Mouse (Mus musculus): ENCODE measurements around the gene Rapgef6. TPM values are rescaled to one million over a fixed set of nuclear protein-coding genes. Genes with fewer than 3 reads are reported as not detected.

The Rapgef6 gene
- total RNA-seq, 2 experiments from 2014 or later = 8.1 to 8.6 TPM

DNA sequence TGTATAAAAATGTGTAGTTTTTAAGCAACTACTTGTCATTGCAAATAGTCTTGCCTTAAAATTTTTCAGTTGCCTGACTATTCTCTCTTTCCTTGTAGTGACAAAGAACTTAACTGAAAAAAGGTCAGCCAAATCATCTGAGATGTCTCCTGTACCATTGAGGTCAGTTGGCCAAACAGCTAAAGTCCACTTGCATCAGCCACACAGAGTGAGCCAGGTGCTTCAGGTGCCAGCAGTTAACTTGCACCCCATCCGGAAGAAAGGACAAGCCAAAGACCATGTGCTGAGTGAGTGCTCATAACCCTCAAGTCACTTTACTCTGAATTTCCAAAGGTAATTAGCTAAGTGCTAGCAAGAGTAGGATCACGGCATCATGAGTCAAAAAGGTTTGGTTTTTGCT is 156.5 kb downstream of the Rapgef6 start:
- no peak for DNase-seq
- intact Hi-C loops (cut with DNase I; ENCODE audit: low total_unique reads) = no loop called here

DNA sequence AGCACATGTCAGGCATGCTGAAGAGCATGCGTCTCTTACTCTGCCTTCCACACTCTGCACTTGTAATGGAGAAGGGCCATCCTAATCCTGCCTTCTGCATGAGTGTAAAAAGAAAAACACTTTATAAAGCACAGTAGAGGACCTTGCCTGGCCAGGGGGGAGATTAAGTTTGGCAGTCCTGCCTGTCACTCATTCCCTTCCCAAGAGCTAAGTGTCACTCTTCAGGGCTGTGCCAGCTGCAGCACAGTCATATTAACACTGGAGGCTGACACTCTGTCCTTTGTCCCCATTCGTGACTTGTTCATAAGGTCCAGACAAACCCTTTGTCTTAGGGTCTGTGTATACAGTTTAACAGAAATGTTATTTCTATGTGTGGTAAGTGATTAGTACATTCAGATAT is 162.2 kb downstream of the Rapgef6 start:
- intact Hi-C loops (cut with DNase I; ENCODE audit: low total_unique reads) = no loop called here
- DNase-seq = no peak

DNA sequence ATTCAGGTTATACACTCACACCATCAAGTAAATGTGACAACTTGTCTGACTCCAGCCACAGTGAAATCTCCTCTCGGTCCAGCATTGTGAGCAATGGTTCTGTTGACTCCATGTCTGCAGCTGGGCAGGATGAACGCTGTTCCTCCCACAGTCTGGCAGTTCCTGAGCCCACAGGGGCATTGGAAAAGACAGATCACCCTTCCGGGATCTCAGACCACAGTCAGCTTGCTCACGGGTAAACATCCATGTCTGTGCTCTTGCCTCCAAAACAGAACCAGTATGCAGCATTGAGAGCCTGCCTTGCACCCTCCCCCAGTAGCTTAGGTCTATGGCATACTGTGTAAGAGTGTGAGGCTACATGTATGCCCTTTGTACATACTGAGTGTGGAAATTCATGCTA is 167.5 kb downstream of the Rapgef6 start:
- no peak for DNase-seq
- intact Hi-C loops (cut with DNase I; ENCODE audit: low total_unique reads) = no loop called here

DNA sequence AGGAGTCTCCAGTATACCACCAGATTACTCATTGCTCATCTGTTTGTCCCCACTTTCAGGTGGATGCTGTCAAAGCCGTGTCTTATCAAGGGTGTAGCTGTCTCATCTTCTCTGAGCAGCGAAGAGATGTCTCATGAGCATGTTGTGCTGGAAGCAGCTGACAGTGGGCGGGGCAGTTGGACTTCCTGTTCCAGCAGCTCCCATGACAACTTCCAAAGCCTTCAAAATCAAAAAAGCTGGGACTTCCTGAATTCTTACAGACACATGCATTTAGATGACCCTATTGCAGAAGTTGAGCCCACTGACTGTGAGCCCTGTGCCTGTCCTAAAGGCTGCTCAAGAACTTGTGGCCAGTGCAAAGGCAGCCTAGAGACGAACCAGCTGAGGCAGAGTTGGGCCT is 168.5 kb downstream of the Rapgef6 start:
- intact Hi-C loops (cut with DNase I; ENCODE audit: low total_unique reads) = no loop called here
- DNase-seq = peak; percentile 45

DNA sequence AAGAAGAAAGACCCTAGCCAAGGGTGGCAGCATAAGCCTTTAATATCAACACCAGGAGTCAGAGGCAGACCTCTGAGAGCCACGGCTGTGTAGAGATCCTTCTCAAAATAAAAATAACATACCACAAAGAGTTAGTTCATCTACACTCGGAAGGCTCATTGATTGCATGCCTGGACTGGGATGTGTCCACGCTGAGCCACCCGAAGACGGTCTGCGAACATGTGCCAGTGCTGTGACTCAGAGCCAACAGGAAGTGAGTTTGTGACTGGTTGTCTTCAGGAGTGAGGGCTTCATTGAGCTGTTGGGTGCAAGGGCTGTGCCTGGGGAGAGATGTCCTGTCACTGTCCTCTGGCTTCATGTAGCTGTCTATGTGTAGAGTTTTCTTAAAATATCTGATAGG is 171.0 kb downstream of the Rapgef6 start:
- intact Hi-C loops (cut with DNase I; ENCODE audit: low total_unique reads) = no loop called here

DNA sequence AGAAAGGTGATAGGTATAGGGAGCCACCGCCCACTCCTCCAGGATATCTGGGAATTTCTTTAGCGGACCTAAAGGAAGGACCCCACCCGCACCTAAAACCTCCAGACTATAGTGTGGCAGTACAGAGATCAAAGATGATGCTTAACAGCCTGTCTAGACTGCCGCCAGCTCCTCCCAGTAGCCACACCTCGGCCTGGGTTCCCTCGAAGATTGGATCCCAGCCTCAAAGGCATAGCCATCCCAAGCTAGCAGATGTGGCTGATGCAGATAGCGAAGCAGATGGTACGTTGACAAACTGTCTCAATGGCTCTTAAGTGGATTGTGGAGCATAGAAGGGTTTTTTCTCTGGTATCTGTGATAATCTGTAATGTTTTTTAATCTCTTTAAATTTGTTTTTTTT is 171.6 kb downstream of the Rapgef6 start:
- DNase-seq = no peak
- intact Hi-C loops (cut with DNase I; ENCODE audit: low total_unique reads) = no loop called here

More for the DNA sequence above, 171.0 kb downstream of the Rapgef6 start:
- no peak for DNase-seq

DNA sequence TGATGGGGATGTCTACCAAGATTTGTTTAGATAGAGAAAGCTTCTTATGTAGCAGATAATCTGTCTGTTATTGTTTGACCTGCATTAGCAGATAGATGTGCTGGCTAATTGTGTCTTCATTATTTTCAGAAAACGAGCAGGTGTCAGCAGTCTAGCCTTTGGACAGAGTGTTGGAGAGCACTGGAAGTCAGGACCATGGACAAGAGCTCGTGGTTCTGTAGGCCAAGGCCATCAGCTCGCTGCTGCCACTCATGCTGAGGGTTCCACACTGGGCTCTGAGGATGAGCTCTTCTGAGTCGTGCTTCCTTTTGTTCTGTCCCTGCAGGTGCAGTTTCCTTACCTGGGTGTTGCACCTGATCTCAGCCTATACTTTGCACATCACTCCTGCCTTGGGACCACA is 173.3 kb downstream of the Rapgef6 start:
- no peak for DNase-seq
- intact Hi-C loops (cut with DNase I; ENCODE audit: low total_unique reads) = no loop called here

DNA sequence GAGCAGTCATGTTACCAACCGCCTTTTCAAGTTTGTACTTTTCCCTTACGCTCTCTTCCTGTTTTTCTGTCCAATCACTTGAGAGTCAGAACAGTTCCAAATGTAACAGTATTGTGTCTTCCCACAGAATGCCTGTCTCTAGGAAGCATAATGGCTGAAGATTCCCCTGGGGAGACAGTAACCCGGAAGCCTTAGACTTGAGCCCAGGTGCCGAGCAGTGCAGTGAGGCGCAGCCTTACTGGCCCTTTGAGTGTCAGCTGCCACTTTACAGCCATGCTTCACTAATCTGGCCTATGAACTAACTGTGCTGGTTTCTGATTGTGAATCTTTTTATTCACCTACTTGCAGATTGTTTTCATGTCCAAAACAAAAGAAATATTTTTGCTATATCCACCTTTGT is 175.0 kb downstream of the Rapgef6 start:
- intact Hi-C loops (cut with DNase I; ENCODE audit: low total_unique reads) = no loop called here
- no peak for DNase-seq

DNA sequence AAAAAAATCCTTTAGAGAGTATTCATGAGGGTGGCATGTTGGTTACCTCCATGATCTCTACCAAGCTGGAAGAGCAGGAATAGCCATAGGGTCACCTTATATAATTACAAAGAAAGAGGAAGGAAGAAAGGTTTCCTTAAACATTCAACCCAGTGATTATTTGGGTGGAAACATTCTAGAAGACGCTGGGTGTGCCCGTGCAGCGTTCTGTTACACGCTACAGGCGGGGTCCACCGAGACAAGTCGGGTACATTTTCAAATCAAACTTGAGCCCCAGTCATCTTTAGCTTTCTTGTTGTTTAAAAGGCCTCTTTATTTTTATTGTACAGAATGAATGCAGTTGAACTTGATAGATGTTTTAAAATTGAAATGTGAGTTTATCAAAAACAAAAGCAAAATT is 176.0 kb downstream of the Rapgef6 start:
- DNase-seq = no peak
- intact Hi-C loops (cut with DNase I; ENCODE audit: low total_unique reads) = no loop called here

DNA sequence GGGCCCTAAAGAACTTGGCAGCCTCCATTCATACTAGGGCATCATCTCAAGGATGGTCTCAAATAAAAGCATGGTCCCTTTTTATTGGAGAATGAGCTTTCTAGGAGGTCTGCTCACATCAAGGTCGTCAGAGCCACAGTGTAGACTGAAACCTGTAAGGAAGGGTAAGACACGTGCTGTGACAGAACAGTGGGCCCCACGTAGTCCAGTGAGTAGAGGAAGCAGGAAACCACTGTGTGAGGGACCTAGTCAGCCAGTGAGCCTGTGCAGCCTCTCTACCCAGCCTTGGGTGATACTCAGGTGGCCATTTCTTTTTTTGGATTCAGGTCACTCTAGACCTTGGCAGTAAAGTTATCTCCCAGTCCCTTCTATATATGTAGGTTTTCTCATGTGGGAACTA is 177.3 kb downstream of the Rapgef6 start:
- intact Hi-C loops (cut with DNase I; ENCODE audit: low total_unique reads) = loop anchor here (5.0 kb wide), 1 partner anchor 162 kb away; the partner anchor contains the start of gene Lyrm7
- DNase-seq = no peak

DNA sequence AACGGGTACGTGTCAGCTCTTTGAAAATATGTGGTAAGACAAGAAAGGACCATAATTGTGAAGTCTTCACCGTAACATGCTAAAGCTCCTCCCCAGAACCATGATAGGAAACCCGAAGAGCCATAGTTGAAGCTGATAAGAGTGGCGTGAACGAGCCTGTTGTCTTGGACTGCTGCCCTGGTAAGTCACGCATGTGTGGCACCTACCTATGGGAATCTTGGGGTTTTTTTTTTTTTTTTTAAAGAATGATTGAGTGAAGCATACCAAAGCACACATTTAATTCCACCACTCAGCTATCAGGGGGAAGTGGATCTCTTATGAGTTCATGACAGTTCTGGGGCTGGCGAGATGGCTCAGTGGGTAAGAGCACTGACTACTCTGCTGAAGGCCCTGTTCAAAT is 179.2 kb downstream of the Rapgef6 start:
- intact Hi-C loops (cut with DNase I; ENCODE audit: low total_unique reads) = loop anchor here (5.0 kb wide), 1 partner anchor 160 kb away; the partner anchor contains the start of gene Lyrm7
- no peak for DNase-seq

DNA sequence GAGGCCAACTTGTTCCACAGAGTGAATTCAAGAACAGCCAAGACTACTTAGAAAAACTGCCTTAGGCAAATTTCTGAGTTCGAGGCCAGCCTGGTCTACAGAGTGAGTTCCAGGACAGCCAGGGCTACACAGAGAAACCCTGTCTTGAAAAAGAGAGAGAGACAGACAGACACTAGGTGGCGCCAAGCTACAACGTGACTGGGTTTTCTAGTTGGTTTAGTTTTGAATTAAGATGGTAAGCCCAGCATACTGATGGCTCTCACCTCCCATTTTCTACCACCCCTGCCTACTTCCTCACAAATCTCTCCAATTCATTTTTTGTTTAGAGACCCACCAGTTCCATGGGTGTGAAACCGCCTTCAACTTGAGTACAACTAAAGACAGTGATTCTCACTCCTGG is 180.7 kb downstream of the Rapgef6 start:
- peak; percentile 67 for DNase-seq
- intact Hi-C loops (cut with DNase I; ENCODE audit: low total_unique reads) = loop anchor here (5.0 kb wide), 1 partner anchor 159 kb away; the partner anchor contains the start of gene Lyrm7

DNA sequence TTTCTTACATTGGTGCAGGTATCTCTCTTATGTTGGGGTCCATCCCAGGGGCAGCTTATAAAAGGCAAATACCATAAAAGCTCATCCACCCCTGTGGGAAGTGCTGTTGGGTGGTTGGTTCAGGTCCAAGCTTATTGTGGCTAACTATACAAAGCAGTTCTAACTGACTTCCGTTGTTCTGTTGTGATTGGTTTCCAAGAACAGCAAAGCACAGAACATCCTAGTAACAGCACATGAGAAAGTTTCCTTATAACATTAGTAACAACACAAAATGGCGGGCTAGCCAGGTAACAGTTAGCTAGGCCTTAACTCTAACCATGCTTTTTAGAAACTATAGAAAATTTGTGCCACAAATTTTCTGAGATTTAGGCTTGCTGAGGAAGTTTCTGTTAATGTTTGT is 185.5 kb downstream of the Rapgef6 start:
- intact Hi-C loops (cut with DNase I; ENCODE audit: low total_unique reads) = no loop called here
- no peak for DNase-seq

DNA sequence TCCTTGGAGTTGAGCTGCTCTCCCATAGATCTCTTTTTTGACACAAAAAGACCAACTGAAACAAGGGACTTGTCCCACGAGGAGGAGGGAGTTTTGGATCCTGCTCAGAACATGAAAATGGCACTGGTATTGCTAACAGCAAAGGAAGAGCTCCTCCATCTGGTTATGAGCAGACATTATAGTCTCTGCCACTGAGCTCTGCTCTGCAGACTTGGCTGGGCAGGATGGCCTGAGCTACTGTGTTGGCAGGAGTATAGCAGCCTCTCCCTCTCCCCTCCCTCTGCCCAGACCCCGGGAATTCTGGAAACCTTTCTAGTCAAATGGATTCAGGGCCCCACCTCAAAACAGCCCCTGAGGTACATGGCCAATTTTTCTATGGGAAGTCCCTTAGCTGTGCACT is 187.0 kb downstream of the Rapgef6 start:
- DNase-seq = no peak
- intact Hi-C loops (cut with DNase I; ENCODE audit: low total_unique reads) = no loop called here

DNA sequence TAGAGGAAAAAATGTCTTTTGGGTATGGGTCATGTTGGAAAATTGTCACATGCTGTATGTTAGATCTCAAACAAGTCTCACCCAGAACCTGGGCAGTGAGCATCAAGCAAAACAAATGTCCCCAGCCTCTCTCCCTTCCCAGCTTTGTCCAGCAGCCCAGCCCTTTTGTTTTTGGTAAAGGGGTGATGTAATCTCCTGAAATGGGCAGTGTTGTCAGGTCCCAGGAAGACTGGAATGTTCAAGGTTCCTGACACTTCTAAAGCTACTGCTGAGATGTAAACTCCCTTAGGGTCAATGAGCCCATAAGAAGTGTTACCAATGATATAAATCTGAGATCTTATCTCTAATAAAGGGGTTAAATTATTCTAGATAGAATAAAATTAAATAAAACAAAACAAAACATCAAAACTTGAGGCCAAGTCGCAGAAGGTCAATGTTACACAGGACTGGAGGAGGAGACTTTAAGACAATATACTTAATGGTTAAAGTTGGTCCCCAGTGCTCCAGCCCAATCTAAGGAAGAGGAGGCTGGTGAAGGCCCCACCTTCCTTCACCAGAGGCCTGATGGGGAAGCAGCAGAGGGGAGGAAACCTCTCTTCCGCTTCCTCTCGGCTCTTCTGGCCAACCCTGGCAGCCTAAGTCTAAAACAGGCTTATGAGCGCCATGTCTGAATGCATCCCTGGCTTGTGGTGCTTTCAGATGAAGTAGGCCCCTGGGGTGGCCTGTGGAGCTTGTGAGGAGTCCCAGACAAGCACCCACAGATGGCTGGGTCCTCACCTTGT is 188.1 kb downstream of the Rapgef6 start:
- intact Hi-C loops (cut with DNase I; ENCODE audit: low total_unique reads) = no loop called here
- DNase-seq = no peak

DNA sequence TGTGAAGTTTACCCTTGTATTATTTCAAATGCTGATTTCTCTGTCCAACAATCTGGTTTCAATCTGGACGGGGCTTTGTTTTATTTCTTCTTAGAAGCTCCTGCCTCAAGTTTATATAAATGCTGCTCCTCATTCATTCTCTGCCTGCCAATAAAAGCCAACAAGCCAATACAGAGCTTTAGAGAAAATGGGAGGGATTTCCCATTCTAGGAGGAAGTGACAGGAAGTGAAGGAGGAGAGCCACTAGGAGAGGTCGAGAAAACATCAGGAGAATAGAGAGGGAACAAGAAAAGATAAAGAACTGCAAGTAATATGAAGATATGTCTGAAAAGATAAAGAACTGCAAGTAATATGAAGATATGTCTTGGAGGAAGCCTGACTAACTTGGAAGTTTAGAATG is 190.2 kb downstream of the Rapgef6 start:
- intact Hi-C loops (cut with DNase I; ENCODE audit: low total_unique reads) = no loop called here
- DNase-seq = no peak

DNA sequence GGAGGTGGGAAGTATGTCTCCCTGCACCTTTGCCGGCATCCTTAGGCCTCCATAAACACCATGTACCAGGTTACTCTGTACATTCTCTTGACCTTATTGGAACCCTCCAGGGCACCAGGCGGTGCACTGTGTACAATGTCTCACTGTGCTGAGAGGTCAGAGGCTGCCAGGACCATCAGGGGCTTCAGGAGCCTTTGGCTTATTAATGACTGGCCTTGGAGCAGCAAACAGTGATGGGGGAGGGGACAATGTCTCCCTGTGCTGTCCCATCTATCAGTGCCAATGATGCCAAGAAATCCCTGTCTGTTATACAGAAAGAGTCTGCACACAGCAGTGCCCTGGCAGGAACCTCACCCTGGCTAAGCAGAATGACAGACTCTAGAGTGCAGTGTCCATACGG is 195.2 kb downstream of the Rapgef6 start:
- no peak for DNase-seq
- intact Hi-C loops (cut with DNase I; ENCODE audit: low total_unique reads) = no loop called here

DNA sequence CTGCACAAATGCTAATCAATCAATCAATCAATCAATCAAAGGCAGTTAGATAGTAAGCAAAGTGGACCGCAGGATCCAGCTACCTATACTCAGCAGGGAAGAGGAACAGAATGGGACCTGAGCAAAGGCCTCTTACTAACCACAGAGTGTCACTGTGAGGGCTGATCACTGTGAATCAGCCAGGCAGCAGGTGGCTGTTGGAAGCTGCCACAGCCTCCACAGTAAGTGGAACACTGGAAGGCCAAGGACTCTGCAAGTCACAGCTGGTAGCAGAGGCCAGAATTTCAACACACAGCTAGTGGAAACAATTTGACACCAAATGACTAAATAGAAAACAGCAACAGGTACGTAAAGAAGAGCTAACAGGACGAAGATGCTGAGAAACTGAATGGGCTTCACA is 196.0 kb downstream of the Rapgef6 start:
- intact Hi-C loops (cut with DNase I; ENCODE audit: low total_unique reads) = no loop called here
- DNase-seq = no peak

DNA sequence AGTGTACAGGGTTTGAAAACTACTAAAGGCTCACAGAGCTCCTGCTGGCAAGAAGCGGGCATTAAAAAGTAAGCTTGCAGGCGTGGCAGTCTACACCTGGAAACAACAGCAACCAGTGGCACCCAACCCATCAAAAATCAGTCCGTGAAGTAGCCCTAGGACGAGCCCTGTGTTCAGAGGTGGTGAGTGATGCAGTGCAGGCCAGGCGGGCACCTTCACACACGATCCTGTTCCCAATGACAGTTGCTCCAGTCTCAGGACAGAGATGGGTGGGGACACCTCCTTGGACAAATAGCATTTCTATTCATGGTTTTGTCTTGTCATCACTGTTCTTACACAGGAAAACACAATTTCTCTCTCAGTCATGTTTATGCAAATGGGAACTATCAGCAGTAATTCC is 199.4 kb downstream of the Rapgef6 start:
- intact Hi-C loops (cut with DNase I; ENCODE audit: low total_unique reads) = no loop called here
- no peak for DNase-seq

DNA sequence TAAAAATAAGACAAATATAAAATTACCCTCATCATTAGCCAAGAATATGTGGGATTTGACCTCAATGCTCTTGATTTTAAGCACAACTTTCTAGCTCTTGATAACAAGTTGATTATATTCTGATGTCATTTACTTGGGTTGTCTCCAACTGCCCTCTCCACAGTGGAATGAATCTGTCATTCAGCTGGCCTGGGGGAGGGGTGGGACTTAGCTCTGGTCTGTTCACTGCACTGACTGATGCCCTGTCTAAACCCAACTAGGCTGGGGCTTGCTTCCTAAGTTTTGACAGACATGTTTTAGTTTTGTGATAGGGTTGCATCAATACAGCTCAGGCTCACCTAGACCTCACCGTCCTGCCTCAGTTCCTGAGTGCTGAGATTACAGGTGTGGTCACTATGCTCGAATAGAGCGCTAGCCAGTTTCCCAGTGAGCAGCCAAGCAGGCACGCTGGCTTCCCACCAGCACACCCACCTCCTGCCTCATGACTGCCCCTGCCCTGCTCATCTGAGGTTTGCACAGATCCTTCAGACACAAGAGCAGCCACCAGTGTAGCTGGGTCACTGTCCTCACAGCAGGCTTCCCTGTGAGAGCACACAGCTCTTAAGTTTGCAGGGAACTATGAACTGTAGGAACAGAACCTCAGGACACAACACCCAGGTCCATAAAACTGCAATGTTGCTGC is 201.8 kb downstream of the Rapgef6 start:
- intact Hi-C loops (cut with DNase I; ENCODE audit: low total_unique reads) = no loop called here
- DNase-seq = no peak

DNA sequence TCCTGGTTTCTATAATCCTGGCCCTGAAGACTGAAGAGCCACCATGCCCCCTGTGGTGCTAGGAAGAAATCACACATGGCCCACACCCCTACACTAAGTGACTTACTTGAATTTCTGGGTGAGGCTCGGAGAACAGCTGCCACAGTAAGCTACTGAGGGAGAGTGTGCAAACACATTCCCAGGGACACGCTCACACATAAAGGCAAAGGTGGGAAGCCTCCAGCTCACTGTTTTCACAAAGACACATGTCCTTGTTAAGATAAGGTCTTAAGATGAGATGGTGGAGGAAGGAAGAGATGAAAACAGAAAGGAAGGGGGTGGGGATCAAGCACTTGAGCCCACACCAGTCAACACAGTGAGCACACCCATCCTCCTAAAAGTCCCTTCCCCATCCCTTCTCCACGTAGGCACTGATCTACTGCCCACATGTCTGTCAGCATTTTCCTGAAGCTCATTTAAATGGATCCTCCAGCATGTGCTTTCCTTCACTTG is 204.0 kb downstream of the Rapgef6 start:
- intact Hi-C loops (cut with DNase I; ENCODE audit: low total_unique reads) = no loop called here
- DNase-seq = no peak
